Comparison of ENCODE assay signal across 9 mouse cellular contexts in genomic region chr2:173409433-173409832, GRCm38 (mm10).
DNase-seq lines count a peak whose midpoint lies in the region; ATAC-seq and TF ChIP-seq lines count a peak whose summit lies in the region.
"Had no signal": no experiment of that assay in that cellular context is flagged by ENCODE, and none has a peak within 500 bp of the region (broad histone marks: within the 10 kb centered on the region; RNA-seq: fewer than 3 reads in every experiment).

No protein-coding gene starts in this region.

- no peaks in the 10 kb centered on the region for H3K9me3 ChIP-seq in hindbrain, embryonic 11.5 days (ENCODE audit: control insufficient read depth, low read length)
- H3K9me3 ChIP-seq in hindbrain, embryonic 16.5 days (ENCODE audit: control insufficient read depth, low read length) = no peaks in the 10 kb centered on the region

- peak; percentile 66 for ATAC-seq in hindbrain, embryonic 11.5 days (ENCODE audit: low FRiP score)
- ATAC-seq in hindbrain, embryonic 16.5 days = no peak
- peak; percentile 72 for ATAC-seq in granulocyte monocyte progenitor cell, adult 5-6 weeks (replicated peaks; ENCODE audit: poor library complexity, severe bottlenecking)

- no peak overlapping the region for H3K9ac ChIP-seq in hindbrain, embryonic 11.5 days (ENCODE audit: low read depth, low read length)
- H3K9ac ChIP-seq in hindbrain, embryonic 16.5 days (ENCODE audit: low read depth, low read length) = no peak overlapping the region

- intact Hi-C loops in gastrocnemius, adult 2 months (cut with DNase I) = no loop called here

- no peak overlapping the region for H3K27ac ChIP-seq in hindbrain, embryonic 11.5 days (ENCODE audit: low read depth, low read length)
- no peak overlapping the region for H3K27ac ChIP-seq in hindbrain, embryonic 16.5 days (ENCODE audit: low read depth, low read length)
- no peak overlapping the region for H3K27ac ChIP-seq in gastrocnemius, adult 2 months

- H3K4me3 ChIP-seq in hindbrain, embryonic 11.5 days (ENCODE audit: low read depth, low read length) = no peak overlapping the region
- no peak overlapping the region for H3K4me3 ChIP-seq in hindbrain, embryonic 16.5 days (ENCODE audit: low read length)
- no peak overlapping the region for H3K4me3 ChIP-seq in gastrocnemius, adult 2 months

- WGBS in hindbrain, embryonic 11.5 days = 40% methylated on average over 16 of the region's 16 CpGs
- WGBS in hindbrain, embryonic 16.5 days = 29% methylated on average over 16 of the region's 16 CpGs

- no peaks in the 10 kb centered on the region for H3K36me3 ChIP-seq in hindbrain, embryonic 11.5 days (ENCODE audit: control insufficient read depth, insufficient read depth, low read length)
- no peaks in the 10 kb centered on the region for H3K36me3 ChIP-seq in hindbrain, embryonic 16.5 days (ENCODE audit: control insufficient read depth, insufficient read depth, low read length)

- H3K4me2 ChIP-seq in hindbrain, embryonic 11.5 days (replicated peaks; ENCODE audit: low read depth, low read length) = no peak overlapping the region
- no peak overlapping the region for H3K4me2 ChIP-seq in hindbrain, embryonic 16.5 days (ENCODE audit: low read length)

- no peaks in the 10 kb centered on the region; the same call in 1 of the 2 replicates for H3K27me3 ChIP-seq in hindbrain, embryonic 11.5 days (ENCODE audit: control insufficient read depth, insufficient read depth, low read length)
- H3K27me3 ChIP-seq in hindbrain, embryonic 16.5 days (replicated peaks; ENCODE audit: control insufficient read depth, insufficient read depth, low read length) = no peaks in the 10 kb centered on the region

- TF ChIP-seq CTCF in gastrocnemius, adult 2 months (IDR thresholded peaks at IDR 0.05) = no peak

- peak; percentile 51 for DNase-seq in hindbrain, embryonic 11.5 days (ENCODE audit: low spot score)
- peak; percentile 91 for DNase-seq in CD4-positive, CD25-positive, alpha-beta regulatory T cell, adult 2 months (ENCODE audit: low read depth, low spot score)
- peak; percentile 93 for DNase-seq in retina, embryonic 14.5 days (ENCODE audit: low spot score)
- no peak for DNase-seq in cerebellum, postnatal 25 days
- no peak for DNase-seq in adrenal gland, postnatal 4 days (ENCODE audit: low spot score in 2 of 2)
- DNase-seq in gastrocnemius, adult 2 months = no peak
- DNase-seq: lung, adult 18-20 months had no signal

- peaks cover 4% of the 10 kb centered on the region for H3K4me1 ChIP-seq in hindbrain, embryonic 11.5 days (replicated peaks; ENCODE audit: control insufficient read depth, insufficient read depth, low read length)
- H3K4me1 ChIP-seq in hindbrain, embryonic 16.5 days (ENCODE audit: control insufficient read depth, insufficient read depth, low read depth, low read length) = peaks cover 27% of the 10 kb centered on the region

Comparison
In these comparisons a context has a peak if more than half of its experiments do, and no peak if none do; other contexts are left out.
1. DNase-seq: peak in hindbrain, embryonic 11.5 days (single experiment), CD4-positive, CD25-positive, alpha-beta regulatory T cell, adult 2 months (single experiment) and retina, embryonic 14.5 days (single experiment); none in cerebellum, postnatal 25 days (0 of 2), adrenal gland, postnatal 4 days (0 of 2) and gastrocnemius, adult 2 months (single experiment).